Mouse (Mus musculus): ENCODE results near the gene Bphl. TPM values are rescaled to one million over a fixed set of nuclear protein-coding genes. Genes with fewer than 3 reads are reported as not detected.
A peak's percentile ranks its signal among the peaks of the same experiment; 100 is the strongest.

Gene Bphl
- polyA plus RNA-seq, 1 experiment from 2014 or later = 62.6 TPM

- ATAC-seq (ENCODE audit: low read depth) = peak; percentile 75
- H3K9me3 ChIP-seq (replicated peaks; ENCODE audit: control insufficient read depth, low read length) = no peaks in the 10 kb centered on the region
- peaks cover 7% of the 10 kb centered on the region for H3K4me1 ChIP-seq (ENCODE audit: control insufficient read depth, low read depth, low read length)
- no peaks in the 10 kb centered on the region for H3K36me3 ChIP-seq (ENCODE audit: control insufficient read depth, insufficient read depth)
- H3K27ac ChIP-seq (ENCODE audit: low read length) = no peak overlapping the region
- no peak overlapping the region for H3K4me3 ChIP-seq (ENCODE audit: low read depth, low read length)
- H3K27me3 ChIP-seq (ENCODE audit: control insufficient read depth, insufficient read depth, low read depth, low read length) = no peaks in the 10 kb centered on the region
- no peak overlapping the region for H3K9ac ChIP-seq (ENCODE audit: low read depth, low read length)
- peak overlapping the region; percentile 10; the same call in 1 of the 2 replicates for H3K4me2 ChIP-seq (ENCODE audit: low read depth, low read length)
- WGBS (ENCODE audit: insufficient replicate concordance) = 19% methylated on average over 4 of the region's 4 CpGs
Observed at GRCm38 (mm10) chr13:34118816-34119215, 81.4 kb downstream of the Bphl start.

- Histone ChIP-seq H3K9ac (ENCODE audit: low read depth, low read length) (no peak overlapping the region), H3K4me1 (ENCODE audit: control insufficient read depth, low read depth, low read length) (peaks cover 7% of the 10 kb centered on the region), H3K27ac (ENCODE audit: low read length) (no peak overlapping the region), H3K4me2 (ENCODE audit: low read depth, low read length) (no peak overlapping the region), H3K4me3 (ENCODE audit: low read depth, low read length) (no peak overlapping the region), H3K9me3 (replicated peaks; ENCODE audit: control insufficient read depth, low read length) (no peaks in the 10 kb centered on the region), H3K27me3 (ENCODE audit: control insufficient read depth, insufficient read depth, low read depth, low read length) (no peaks in the 10 kb centered on the region), H3K36me3 (ENCODE audit: control insufficient read depth, insufficient read depth) (no peaks in the 10 kb centered on the region)
- WGBS (ENCODE audit: insufficient replicate concordance) = 13% methylated on average over 4 of the region's 4 CpGs
- no peak for ATAC-seq (ENCODE audit: low read depth)
Observed at GRCm38 (mm10) chr13:34119406-34119805, 82.0 kb downstream of the Bphl start.

- no peak for ATAC-seq (ENCODE audit: low read depth)
- Histone ChIP-seq H3K9ac (ENCODE audit: low read depth, low read length) (no peak overlapping the region), H3K36me3 (ENCODE audit: control insufficient read depth, insufficient read depth) (no peaks in the 10 kb centered on the region), H3K4me2 (ENCODE audit: low read depth, low read length) (no peak overlapping the region), H3K4me3 (ENCODE audit: low read depth, low read length) (no peak overlapping the region), H3K27ac (ENCODE audit: low read length) (no peak overlapping the region), H3K9me3 (replicated peaks; ENCODE audit: control insufficient read depth, low read length) (no peaks in the 10 kb centered on the region), H3K27me3 (ENCODE audit: control insufficient read depth, insufficient read depth, low read depth, low read length) (no peaks in the 10 kb centered on the region), H3K4me1 (ENCODE audit: control insufficient read depth, low read depth, low read length) (peaks cover 7% of the 10 kb centered on the region)
- WGBS (ENCODE audit: insufficient replicate concordance) = 76% methylated on average over 2 of the region's 2 CpGs
Observed at GRCm38 (mm10) chr13:34120536-34120935, 83.1 kb downstream of the Bphl start.

Other genes starting within 250 kb of the Bphl start
- gene Serpinb6e, start 194.2 kb upstream of the Bphl start, polyA plus RNA-seq (2015; fragmentation: Nextera tagmentation; extraction: Ambion mirVana) = not detected in 2 replicates
- gene Serpinb6c, start 131.9 kb upstream of the Bphl start, polyA plus RNA-seq (2015; fragmentation: Nextera tagmentation; extraction: Ambion mirVana) = not detected in 2 replicates
- 26.1 and 28.2 TPM in 2 replicates for gene Nqo2, start 72.9 kb upstream of the Bphl start, polyA plus RNA-seq (2015; fragmentation: Nextera tagmentation; extraction: Ambion mirVana)
- 10.3 and 10.5 TPM in 2 replicates for gene Ripk1, start 35.2 kb upstream of the Bphl start, polyA plus RNA-seq (2015; fragmentation: Nextera tagmentation; extraction: Ambion mirVana)
- 15.9 and 17.2 TPM in 2 replicates for gene Serpinb6a, start 34.8 kb upstream of the Bphl start, polyA plus RNA-seq (2015; fragmentation: Nextera tagmentation; extraction: Ambion mirVana)
- 66.2 and 68.2 TPM in 2 replicates for gene Tubb2a, start 40.4 kb downstream of the Bphl start, polyA plus RNA-seq (2015; fragmentation: Nextera tagmentation; extraction: Ambion mirVana)
- gene Tubb2b, start 92.9 kb downstream of the Bphl start, polyA plus RNA-seq (2015; fragmentation: Nextera tagmentation; extraction: Ambion mirVana) = 0.68 and 1.0 TPM in 2 replicates
- 27.1 and 27.4 TPM in 2 replicates for gene Psmg4, start 125.4 kb downstream of the Bphl start, polyA plus RNA-seq (2015; fragmentation: Nextera tagmentation; extraction: Ambion mirVana)

Measured in liver, embryonic 16.5 days (tissue).